Mouse (Mus musculus): ENCODE data around the gene Tmem106a. TPM values are rescaled to one million over a fixed set of nuclear protein-coding genes. Genes with fewer than 3 reads are reported as not detected.
A peak's percentile ranks its signal among the peaks of the same experiment; 100 is the strongest.
"Not testable (repeated sequence)": the region's sequence is repeated elsewhere in the genome, so short reads cannot be mapped to it uniquely, and the experiment has no call there.

Gene Tmem106a
- polyA plus RNA-seq, 1 experiment from 2014 or later, result 2.1 TPM

DNA sequence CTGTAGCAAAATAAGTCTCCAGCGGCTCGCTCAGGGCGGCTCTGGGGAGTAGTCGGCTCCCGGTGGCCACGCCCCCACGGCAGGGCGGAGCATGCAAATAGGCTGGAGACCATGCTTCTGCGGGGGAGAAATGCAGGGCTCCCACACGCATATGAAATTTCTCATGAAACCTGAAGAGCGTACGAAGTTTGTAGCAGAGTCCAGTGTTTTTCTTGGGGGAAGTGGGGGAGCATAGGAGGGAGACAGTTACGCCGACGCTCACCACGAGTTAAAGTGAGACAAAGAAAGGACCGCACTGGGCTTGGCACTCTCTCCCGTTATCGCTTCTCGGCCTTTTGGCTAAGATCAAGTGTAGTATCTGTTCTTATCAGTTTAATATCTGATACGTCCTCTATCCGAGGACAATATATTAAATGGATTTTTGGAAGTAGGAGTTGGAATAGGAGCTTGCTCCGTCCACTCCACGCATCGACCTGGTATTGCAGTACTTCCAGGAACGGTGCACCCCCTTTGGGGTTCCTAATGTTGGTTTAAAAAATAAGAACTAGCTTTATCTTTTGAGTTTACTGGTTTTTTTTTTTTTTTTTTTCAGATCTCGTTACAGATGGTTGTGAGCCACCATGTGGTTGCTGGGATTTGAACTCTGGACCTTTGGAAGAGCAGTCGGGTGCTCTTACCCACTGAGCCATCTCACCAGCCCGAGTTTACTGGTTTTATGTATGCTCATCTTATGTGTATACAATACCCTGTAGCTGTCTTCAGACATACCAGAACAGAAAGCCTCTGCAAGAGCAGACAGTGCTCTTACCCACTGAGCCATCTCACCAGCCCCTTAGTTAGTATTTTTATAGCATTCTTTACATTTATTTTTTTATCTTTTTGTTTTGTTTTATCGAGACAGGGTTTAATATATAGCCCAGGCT lies 22.8 kb downstream of the Tmem106a start:
- H3K36me3 ChIP-seq (replicated peaks); H3K27me3 ChIP-seq (replicated peaks; ENCODE audit: low read depth, poor library complexity, severe bottlenecking); H3K4me1 ChIP-seq; H3K9me3 ChIP-seq: not testable (repeated sequence)
- Histone ChIP-seq H3K4me3 (peak overlapping the region; percentile 45), H3K27ac (replicated peaks) (peak overlapping the region; percentile 86)
- peak; percentile 87 for DNase-seq (ENCODE audit: low spot score)
- 1% methylated on average over 30 of the region's 30 CpGs for WGBS

DNA sequence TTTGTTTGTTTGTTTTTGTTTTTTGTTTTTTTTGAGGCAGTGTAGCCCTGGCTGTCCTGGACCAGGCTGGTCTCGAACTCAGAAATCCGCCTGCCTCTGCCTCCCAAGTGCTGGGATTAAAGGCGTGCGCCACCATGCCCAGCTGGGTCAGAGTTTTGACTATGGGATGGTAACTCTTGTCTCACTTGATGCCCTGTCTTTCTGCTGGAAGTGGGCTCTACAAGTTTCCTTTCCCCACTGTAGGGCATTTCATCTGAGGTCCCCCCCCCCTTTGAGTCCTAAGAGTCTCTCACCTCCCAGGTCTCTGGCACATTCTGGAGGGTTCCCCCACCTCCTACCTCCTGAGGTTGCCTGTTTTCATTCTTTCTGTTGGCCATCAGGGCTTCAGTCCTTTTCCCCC lies 25.1 kb downstream of the Tmem106a start:
- not testable (repeated sequence) for H3K27me3 ChIP-seq (replicated peaks; ENCODE audit: low read depth, poor library complexity, severe bottlenecking); H3K9me3 ChIP-seq; DNase-seq (ENCODE audit: low spot score); H3K36me3 ChIP-seq (replicated peaks); H3K27ac ChIP-seq (replicated peaks); H3K4me3 ChIP-seq
- WGBS, result 84% methylated on average over 4 of the region's 4 CpGs
- peaks cover 11% of the 10 kb centered on the region for H3K4me1 ChIP-seq

DNA sequence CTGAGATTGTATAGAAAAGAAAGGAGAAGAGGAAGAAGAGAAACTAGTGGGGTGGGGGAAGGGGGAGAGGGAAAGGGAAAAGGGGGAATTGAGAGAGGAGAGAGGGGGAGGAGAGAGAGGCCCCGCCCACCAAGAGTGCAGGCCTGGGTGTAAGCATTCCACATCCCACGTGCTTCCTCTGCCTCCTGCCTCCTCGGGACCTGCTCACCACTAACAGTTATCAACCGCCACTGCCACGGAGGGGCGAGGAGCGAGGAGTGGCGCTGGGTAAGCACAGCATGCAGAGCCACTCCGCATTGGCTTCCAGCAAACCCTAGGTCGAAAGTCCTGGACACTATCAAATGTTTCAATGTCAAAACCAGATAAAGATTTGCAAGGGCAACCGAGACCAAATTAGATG lies 28.4 kb downstream of the Tmem106a start:
- DNase-seq (ENCODE audit: low spot score), result no peak
- no peak overlapping the region for H3K4me3 ChIP-seq
- no peaks in the 10 kb centered on the region for H3K9me3 ChIP-seq
- WGBS, result 43% methylated on average over 11 of the region's 11 CpGs
- no peaks in the 10 kb centered on the region for H3K27me3 ChIP-seq (replicated peaks; ENCODE audit: low read depth, poor library complexity, severe bottlenecking)
- H3K4me1 ChIP-seq, result peaks cover 8% of the 10 kb centered on the region
- no peaks in the 10 kb centered on the region for H3K36me3 ChIP-seq (replicated peaks)
- no peak overlapping the region for H3K27ac ChIP-seq (replicated peaks)

DNA sequence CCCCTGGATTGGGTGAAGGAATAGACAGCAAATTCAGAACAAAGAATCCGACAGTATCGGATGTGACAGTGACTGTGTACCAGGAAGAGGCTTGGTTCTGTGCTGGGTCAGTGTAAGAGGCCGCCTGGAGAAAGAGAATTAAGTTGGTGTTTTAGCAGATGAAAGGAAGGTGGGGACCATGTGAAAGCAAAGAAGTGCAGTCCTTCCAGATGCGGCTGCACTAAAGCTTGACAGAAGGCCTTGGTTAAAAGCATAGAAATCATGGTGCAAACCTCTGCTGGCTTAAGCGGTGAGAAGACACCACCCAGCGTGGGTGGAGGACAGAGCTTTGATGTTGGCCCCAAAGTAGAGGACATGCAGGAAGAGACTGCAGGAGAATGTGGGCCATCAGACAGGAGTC lies 31.6 kb downstream of the Tmem106a start:
- H3K4me1 ChIP-seq, result peaks cover 27% of the 10 kb centered on the region
- no peak overlapping the region for H3K4me3 ChIP-seq
- DNase-seq (ENCODE audit: low spot score), result no peak
- 78% methylated on average over 6 of the region's 6 CpGs for WGBS
- H3K9me3 ChIP-seq, result no peaks in the 10 kb centered on the region
- H3K27me3 ChIP-seq (replicated peaks; ENCODE audit: low read depth, poor library complexity, severe bottlenecking), result no peaks in the 10 kb centered on the region
- H3K27ac ChIP-seq (replicated peaks), result no peak overlapping the region
- no peaks in the 10 kb centered on the region for H3K36me3 ChIP-seq (replicated peaks)

DNA sequence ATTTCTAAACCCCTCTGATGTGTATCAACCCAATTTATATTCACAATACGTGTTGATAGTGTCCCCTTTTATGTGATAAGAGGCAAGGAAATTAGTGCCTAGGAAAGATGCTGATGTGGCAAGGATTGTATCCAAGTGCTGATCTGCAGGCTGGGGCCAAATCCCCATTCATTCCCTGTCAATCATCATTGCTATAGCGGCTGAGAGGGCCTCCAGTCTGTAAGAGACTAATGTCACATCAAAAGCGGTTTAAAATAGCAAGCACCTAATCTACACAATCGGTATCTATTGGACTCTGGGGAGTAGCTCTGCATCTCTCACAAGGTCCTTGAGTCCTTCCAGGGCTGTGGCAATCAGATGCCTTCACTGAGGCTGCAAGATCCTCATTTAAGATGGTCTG lies 32.1 kb downstream of the Tmem106a start:
- no peak overlapping the region for H3K27ac ChIP-seq (replicated peaks)
- peaks cover 29% of the 10 kb centered on the region for H3K4me1 ChIP-seq
- no peaks in the 10 kb centered on the region for H3K27me3 ChIP-seq (replicated peaks; ENCODE audit: low read depth, poor library complexity, severe bottlenecking)
- H3K36me3 ChIP-seq (replicated peaks), result no peaks in the 10 kb centered on the region
- H3K9me3 ChIP-seq, result no peaks in the 10 kb centered on the region
- H3K4me3 ChIP-seq, result no peak overlapping the region
- DNase-seq (ENCODE audit: low spot score), result no peak
- 66% methylated on average over 4 of the region's 4 CpGs for WGBS

GRCm38 (mm10) chr11:101615380-101615779 lies 33.3 kb downstream of the Tmem106a start:
- Histone ChIP-seq H3K36me3 (replicated peaks) (no peaks in the 10 kb centered on the region), H3K4me3 (no peak overlapping the region), H3K27ac (replicated peaks) (no peak overlapping the region), H3K9me3 (no peaks in the 10 kb centered on the region), H3K4me1 (peaks cover 26% of the 10 kb centered on the region), H3K27me3 (replicated peaks; ENCODE audit: low read depth, poor library complexity, severe bottlenecking) (no peaks in the 10 kb centered on the region)
- no peak for DNase-seq (ENCODE audit: low spot score)
- 81% methylated on average over 6 of the region's 6 CpGs for WGBS

- WGBS, result 89% methylated on average over 8 of the region's 8 CpGs
- H3K27ac ChIP-seq (replicated peaks), result no peak overlapping the region
- no peaks in the 10 kb centered on the region for H3K9me3 ChIP-seq
- no peaks in the 10 kb centered on the region for H3K27me3 ChIP-seq (replicated peaks; ENCODE audit: low read depth, poor library complexity, severe bottlenecking)
- no peak overlapping the region for H3K4me3 ChIP-seq
- H3K4me1 ChIP-seq, result peaks cover 21% of the 10 kb centered on the region
- no peak for DNase-seq (ENCODE audit: low spot score)
- H3K36me3 ChIP-seq (replicated peaks), result no peaks in the 10 kb centered on the region
Observed at GRCm38 (mm10) chr11:101616104-101616503, 34.1 kb downstream of the Tmem106a start.

- Histone ChIP-seq H3K27ac (replicated peaks) (peak overlapping the region; percentile 86), H3K36me3 (replicated peaks) (no peaks in the 10 kb centered on the region), H3K27me3 (replicated peaks; ENCODE audit: low read depth, poor library complexity, severe bottlenecking) (no peaks in the 10 kb centered on the region), H3K9me3 (no peaks in the 10 kb centered on the region), H3K4me1 (peaks cover 21% of the 10 kb centered on the region), H3K4me3 (peak overlapping the region; percentile 43)
- WGBS, result 17% methylated on average over 18 of the region's 18 CpGs
- DNase-seq (ENCODE audit: low spot score), result peak; percentile 40
Observed at GRCm38 (mm10) chr11:101616948-101617767, 35.1 kb downstream of the Tmem106a start.

DNA sequence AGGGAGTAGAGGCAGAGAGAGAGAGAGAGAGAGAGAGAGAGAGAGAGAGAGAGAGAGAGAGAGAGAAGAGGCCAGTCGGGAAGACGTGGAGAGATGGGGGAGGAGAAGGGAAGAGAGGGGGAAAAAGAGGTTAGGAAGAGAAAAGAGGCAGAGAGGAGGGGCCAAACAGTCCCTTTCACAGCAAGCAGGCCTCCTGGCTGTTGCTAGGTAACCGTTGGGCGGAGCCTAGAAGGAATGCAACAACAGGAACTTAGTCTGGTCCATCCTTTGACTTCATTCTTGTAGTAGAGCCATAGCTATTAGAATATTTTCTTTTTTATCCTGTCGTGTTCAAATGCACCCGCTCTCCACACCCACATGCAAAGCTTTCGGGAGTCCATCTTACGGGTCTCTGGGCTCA lies 35.8 kb downstream of the Tmem106a start:
- Histone ChIP-seq H3K27ac (replicated peaks) (peak overlapping the region; percentile 86), H3K4me1 (peaks cover 21% of the 10 kb centered on the region), H3K9me3 (no peaks in the 10 kb centered on the region), H3K36me3 (replicated peaks) (no peaks in the 10 kb centered on the region), H3K4me3 (peak overlapping the region; percentile 43), H3K27me3 (replicated peaks; ENCODE audit: low read depth, poor library complexity, severe bottlenecking) (no peaks in the 10 kb centered on the region)
- DNase-seq (ENCODE audit: low spot score), result peak; percentile 86
- 5% methylated on average over 8 of the region's 8 CpGs for WGBS

DNA sequence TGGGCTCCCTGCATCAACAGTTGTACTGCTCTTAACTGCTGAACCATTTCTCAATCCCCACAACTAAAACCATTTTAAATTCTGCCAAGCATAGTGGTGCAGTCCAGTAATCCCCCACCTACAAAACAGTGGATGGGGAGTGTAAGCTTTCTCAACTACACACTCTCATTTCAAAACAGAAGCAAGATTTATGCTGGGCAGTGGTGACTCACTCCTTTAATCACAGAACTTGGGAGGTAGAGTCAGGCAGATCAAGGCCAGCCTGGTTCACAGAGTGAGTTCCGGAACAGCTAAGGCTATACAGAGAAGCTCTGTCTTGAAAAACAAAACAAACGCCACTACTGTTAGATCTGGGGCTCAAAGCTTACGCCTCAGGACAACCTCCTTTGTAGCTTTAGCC lies 36.6 kb downstream of the Tmem106a start:
- WGBS, result 71% methylated on average over 3 of the region's 3 CpGs

DNA sequence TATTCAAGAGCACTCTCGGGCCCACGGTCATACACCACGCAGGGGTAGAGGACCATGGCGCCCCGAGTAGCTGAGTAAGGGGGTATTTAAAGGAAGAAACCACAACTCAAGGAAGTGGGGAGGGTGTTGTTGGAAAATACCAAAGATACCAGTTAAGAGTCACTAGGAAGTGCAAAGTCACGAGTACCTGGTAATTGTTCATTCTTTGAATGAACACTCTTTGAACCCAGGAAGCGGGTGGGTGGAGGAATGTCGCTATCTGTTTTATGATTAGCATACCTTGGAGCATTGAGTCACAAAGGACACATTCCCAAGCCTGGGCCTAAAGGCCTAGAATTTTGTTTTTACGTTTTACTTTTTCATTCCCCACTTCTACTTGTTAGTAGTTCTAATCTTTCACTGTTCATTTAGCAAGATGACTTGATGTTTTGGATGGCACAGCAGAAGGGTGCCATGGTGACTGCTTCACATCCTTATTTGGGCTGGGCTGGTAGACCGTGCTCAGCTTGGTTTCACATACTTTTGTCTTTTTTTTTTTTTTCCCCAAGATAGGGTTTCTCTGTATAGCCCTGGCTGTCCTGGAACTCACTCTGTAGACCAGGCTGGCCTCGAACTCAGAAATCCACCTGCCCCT lies 38.1 kb downstream of the Tmem106a start:
- H3K36me3 ChIP-seq (replicated peaks); H3K27ac ChIP-seq (replicated peaks); H3K27me3 ChIP-seq (replicated peaks; ENCODE audit: low read depth, poor library complexity, severe bottlenecking); DNase-seq (ENCODE audit: low spot score); H3K9me3 ChIP-seq; H3K4me3 ChIP-seq: not testable (repeated sequence)
- peaks cover 21% of the 10 kb centered on the region for H3K4me1 ChIP-seq
- WGBS, result 90% methylated on average over 11 of the region's 11 CpGs

More for the DNA sequence above, 36.6 kb downstream of the Tmem106a start:
- Histone ChIP-seq H3K9me3 (no peaks in the 10 kb centered on the region), H3K4me1 (peaks cover 21% of the 10 kb centered on the region), H3K27ac (replicated peaks) (peak overlapping the region; percentile 86), H3K36me3 (replicated peaks) (no peaks in the 10 kb centered on the region), H3K4me3 (no peak overlapping the region), H3K27me3 (replicated peaks; ENCODE audit: low read depth, poor library complexity, severe bottlenecking) (no peaks in the 10 kb centered on the region)
- no peak for DNase-seq (ENCODE audit: low spot score)

GRCm38 (mm10) chr11:101626649-101626994 lies 44.6 kb downstream of the Tmem106a start:
- 7% methylated on average over 8 of the region's 8 CpGs for WGBS
- Histone ChIP-seq H3K4me3 (peak overlapping the region; percentile 57), H3K4me1 (peaks cover 20% of the 10 kb centered on the region), H3K27me3 (replicated peaks; ENCODE audit: low read depth, poor library complexity, severe bottlenecking) (no peaks in the 10 kb centered on the region), H3K36me3 (replicated peaks) (no peaks in the 10 kb centered on the region), H3K9me3 (no peaks in the 10 kb centered on the region), H3K27ac (replicated peaks) (peak overlapping the region; percentile 97)
- no peak for DNase-seq (ENCODE audit: low spot score)

Data from embryonic facial prominence, embryonic 10.5 days (tissue).